Mouse (Mus musculus): ENCODE measurements around the gene Ddc. TPM values are rescaled to one million over a fixed set of nuclear protein-coding genes. Genes with fewer than 3 reads are reported as not detected.

Gene Ddc
- polyA plus RNA-seq, 1 experiment from 2014 or later: 6.2 TPM

GRCm38 (mm10) chr11:11867971-11868481 lies 29.9 kb downstream of the Ddc start:
- Histone ChIP-seq H3K27me3 (ENCODE audit: low read depth, poor library complexity, severe bottlenecking) (no peaks in the 10 kb centered on the region), H3K36me3 (no peaks in the 10 kb centered on the region), H3K9me3 (replicated peaks) (no peaks in the 10 kb centered on the region), H3K27ac (peak overlapping the region; percentile 86), H3K4me1 (peaks cover 25% of the 10 kb centered on the region), H3K4me3 (peak overlapping the region; percentile 32)
- peak; percentile 66 for DNase-seq (ENCODE audit: low spot score)
- 3% methylated on average over 14 of the region's 14 CpGs for WGBS

DNA sequence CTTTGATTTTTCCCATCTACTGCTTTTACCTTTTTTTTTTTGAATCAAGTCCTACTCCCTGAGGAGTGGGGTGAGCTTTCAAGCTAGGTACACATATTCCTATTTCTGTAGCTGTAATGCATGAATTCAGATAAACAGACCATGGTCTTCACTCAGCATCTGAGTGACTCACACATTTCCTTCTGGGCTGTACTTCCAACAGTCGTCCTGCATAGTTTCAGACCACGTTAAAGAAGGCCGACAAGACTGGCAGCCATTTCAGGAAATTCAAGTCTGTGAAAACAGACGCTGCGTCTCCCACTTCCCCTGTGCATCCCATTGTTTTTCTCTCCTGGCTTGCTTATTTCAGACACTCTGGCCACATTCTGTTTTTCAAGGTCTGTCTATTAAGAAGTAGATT lies 31.2 kb downstream of the Ddc start:
- Histone ChIP-seq H3K4me1 (peaks cover 27% of the 10 kb centered on the region), H3K27me3 (ENCODE audit: low read depth, poor library complexity, severe bottlenecking) (no peaks in the 10 kb centered on the region), H3K4me3 (no peak overlapping the region), H3K9me3 (replicated peaks) (no peaks in the 10 kb centered on the region), H3K36me3 (no peaks in the 10 kb centered on the region), H3K27ac (peak overlapping the region; percentile 86; the same call in 1 of the 2 replicates)
- DNase-seq (ENCODE audit: low spot score): peak; percentile 24
- WGBS: 87% methylated on average over 5 of the region's 5 CpGs

GRCm38 (mm10) chr11:11865128-11865527 lies 32.8 kb downstream of the Ddc start:
- Histone ChIP-seq H3K4me1 (peaks cover 23% of the 10 kb centered on the region), H3K9me3 (replicated peaks) (no peaks in the 10 kb centered on the region), H3K27ac (0 out of 2 replicates have a peak overlapping the region, but pooled peaks have one; percentile 14), H3K4me3 (no peak overlapping the region), H3K36me3 (no peaks in the 10 kb centered on the region), H3K27me3 (ENCODE audit: low read depth, poor library complexity, severe bottlenecking) (no peaks in the 10 kb centered on the region)
- peak; percentile 18 for DNase-seq (ENCODE audit: low spot score)
- WGBS: 88% methylated on average over 2 of the region's 2 CpGs

- H3K27ac ChIP-seq: peak overlapping the region; percentile 5; the same call in 1 of the 2 replicates
- no peaks in the 10 kb centered on the region for H3K9me3 ChIP-seq (replicated peaks)
- peaks cover 23% of the 10 kb centered on the region for H3K4me1 ChIP-seq
- no peak overlapping the region for H3K4me3 ChIP-seq
- H3K36me3 ChIP-seq: no peaks in the 10 kb centered on the region
- peak; percentile 12 for DNase-seq (ENCODE audit: low spot score)
- no peaks in the 10 kb centered on the region for H3K27me3 ChIP-seq (ENCODE audit: low read depth, poor library complexity, severe bottlenecking)
- WGBS: 90% methylated on average over 8 of the region's 8 CpGs
Measured at GRCm38 (mm10) chr11:11864446-11865101, 33.4 kb downstream of the Ddc start.

DNA sequence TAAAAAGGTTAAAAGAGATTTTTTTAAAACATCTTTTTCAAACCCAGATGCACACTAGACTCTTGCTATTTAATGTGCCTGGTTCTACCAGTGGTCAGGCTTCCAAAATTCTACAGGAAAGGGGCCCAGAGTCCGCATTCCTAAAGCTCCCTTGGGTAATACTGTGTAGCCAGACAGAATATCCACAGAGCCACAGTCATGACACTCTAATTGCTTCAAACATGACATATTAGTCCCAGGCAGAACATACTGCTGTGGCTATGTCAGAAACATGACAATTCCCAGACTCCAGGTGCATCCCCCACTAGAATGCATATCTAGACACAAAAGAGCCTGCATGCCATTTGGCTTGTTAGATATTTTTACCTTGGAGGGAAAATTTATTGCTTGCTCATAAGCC lies 35.4 kb downstream of the Ddc start:
- WGBS: 75% methylated on average over 1 of the region's 1 CpGs
- Histone ChIP-seq H3K27me3 (ENCODE audit: low read depth, poor library complexity, severe bottlenecking) (no peaks in the 10 kb centered on the region), H3K27ac (no peak overlapping the region), H3K4me1 (peaks cover 12% of the 10 kb centered on the region; the same call in 1 of the 2 replicates), H3K4me3 (no peak overlapping the region), H3K36me3 (no peaks in the 10 kb centered on the region), H3K9me3 (replicated peaks) (no peaks in the 10 kb centered on the region)
- DNase-seq (ENCODE audit: low spot score): peak; percentile 29

DNA sequence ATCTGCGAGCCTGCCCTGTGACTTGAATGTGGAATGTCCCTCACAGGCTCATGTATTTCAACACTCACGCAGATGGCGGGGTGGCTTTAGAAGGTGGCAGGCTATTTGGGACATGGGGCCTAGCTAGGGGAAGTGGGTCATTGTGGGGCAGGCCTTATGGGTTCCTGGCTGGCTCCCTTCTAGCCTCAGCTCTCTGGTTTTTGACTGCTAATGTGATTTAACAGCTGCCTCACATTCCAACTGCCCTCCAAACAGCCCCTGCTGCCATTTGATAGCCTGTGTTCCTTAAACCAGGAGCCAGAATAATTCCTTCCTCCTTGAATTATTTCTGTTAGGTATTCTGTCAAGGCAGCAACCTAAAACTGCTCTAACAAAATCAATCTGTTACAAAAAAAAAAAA lies 41.0 kb downstream of the Ddc start:
- H3K9me3 ChIP-seq (replicated peaks): no peaks in the 10 kb centered on the region; the same call in 1 of the 2 replicates
- 97% methylated on average over 3 of the region's 3 CpGs for WGBS
- peak overlapping the region; percentile 67; the same call in 1 of the 2 replicates for H3K27ac ChIP-seq
- no peak for DNase-seq (ENCODE audit: low spot score)
- H3K27me3 ChIP-seq (ENCODE audit: low read depth, poor library complexity, severe bottlenecking): no peaks in the 10 kb centered on the region
- H3K4me3 ChIP-seq: no peak overlapping the region
- H3K4me1 ChIP-seq: peaks cover 33% of the 10 kb centered on the region
- peaks cover 4% of the 10 kb centered on the region; the same call in 1 of the 2 replicates for H3K36me3 ChIP-seq

DNA sequence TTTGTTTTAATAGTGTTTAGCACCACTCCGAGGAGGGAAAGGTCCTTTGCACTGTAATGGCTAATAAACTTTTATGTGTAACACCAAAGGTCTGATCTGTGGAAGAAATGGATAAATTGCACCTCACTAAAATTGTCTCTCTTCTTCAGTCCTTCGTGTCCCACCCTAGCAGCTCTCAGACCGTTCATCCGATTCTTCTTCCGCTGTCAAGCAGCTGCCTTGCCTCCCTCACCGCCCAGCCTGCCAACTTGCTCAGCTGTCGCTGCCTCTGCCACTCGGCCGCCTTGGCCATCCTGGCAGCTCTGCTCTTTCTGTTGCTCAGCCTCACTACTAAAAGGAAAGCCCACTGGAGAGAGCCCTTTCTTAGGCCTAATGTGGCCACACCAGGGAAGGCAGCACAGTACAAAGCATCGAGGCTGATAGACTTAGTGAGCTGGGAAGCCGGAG lies 42.2 kb downstream of the Ddc start:
- no peaks in the 10 kb centered on the region; the same call in 1 of the 2 replicates for H3K9me3 ChIP-seq (replicated peaks)
- peaks cover 4% of the 10 kb centered on the region; the same call in 1 of the 2 replicates for H3K36me3 ChIP-seq
- H3K4me3 ChIP-seq: no peak overlapping the region
- peak overlapping the region; percentile 88 for H3K27ac ChIP-seq
- 45% methylated on average over 11 of the region's 11 CpGs for WGBS
- peaks cover 40% of the 10 kb centered on the region for H3K4me1 ChIP-seq
- H3K27me3 ChIP-seq (ENCODE audit: low read depth, poor library complexity, severe bottlenecking): no peaks in the 10 kb centered on the region
- no peak for DNase-seq (ENCODE audit: low spot score)

DNA sequence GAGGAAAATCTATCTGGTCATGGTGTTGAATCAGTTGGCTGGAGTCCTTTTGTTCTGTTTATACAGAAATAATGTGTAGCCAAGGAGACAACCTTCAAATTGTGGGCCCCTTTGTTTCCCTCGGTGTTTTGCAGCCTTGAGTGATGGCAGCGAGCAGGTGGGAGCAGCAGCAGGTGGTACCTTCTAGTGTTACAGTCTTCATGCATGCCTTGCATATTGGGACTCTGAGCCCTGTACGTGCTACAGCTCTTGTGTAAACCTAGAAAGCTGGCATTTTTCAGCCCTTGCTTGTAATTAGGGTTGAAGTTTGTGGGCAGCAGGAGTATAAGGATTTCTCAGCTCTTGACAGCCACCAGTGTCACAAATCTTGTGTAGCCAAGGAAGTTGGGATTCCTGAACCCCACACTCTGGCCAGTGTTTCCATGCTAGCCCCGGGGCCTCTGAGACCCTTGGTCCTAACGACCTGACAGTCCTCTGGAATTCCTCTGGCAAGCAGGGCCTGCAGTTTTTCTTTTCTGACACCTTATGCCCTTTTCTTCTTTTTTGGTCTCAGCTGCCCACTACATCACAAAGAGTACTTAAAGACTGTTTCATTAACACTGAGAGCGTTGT lies 42.8 kb downstream of the Ddc start:
- WGBS: 20% methylated on average over 6 of the region's 6 CpGs
- Histone ChIP-seq H3K9me3 (replicated peaks) (no peaks in the 10 kb centered on the region; the same call in 1 of the 2 replicates), H3K36me3 (peaks cover 4% of the 10 kb centered on the region; the same call in 1 of the 2 replicates), H3K4me3 (no peak overlapping the region), H3K27ac (peak overlapping the region; percentile 88), H3K4me1 (peaks cover 45% of the 10 kb centered on the region), H3K27me3 (ENCODE audit: low read depth, poor library complexity, severe bottlenecking) (no peaks in the 10 kb centered on the region)
- DNase-seq (ENCODE audit: low spot score): peak; percentile 66

DNA sequence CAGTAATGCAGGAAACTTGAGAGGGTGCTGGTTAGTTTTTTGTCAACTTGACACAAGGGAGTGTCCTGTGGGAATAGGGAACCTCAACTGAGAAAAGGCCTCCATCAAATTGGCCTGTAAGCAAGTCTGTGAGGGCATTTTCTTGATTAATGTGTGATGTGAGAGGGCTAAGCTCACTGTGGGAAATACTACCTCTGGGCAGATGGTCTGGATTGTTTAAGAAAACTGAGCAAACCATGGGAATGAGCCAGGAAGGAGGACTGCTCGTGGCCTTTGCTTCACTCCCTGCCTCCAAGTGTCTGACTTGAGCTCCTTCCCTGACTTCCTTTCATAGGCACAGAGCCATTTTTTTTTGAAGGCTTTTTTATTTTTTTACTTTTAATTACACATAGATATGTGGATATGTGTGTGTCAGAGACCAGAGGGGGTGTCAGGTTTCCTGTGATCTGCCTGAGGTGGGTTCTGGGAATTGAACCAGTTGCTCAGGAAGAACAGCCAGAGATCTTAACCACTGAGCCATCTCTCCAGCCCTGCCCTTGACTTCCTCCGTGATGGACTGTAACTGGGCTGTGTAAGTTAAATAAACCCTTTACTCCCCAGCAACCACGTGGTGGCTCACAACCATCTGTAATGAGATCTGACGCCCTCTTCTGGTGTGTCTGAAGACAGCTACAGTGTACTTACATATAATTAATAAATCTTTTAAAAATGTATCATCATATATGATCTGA lies 44.0 kb downstream of the Ddc start:
- WGBS: 57% methylated on average over 4 of the region's 4 CpGs
- no peaks in the 10 kb centered on the region for H3K27me3 ChIP-seq (ENCODE audit: low read depth, poor library complexity, severe bottlenecking)
- DNase-seq (ENCODE audit: low spot score): no peak
- H3K4me3 ChIP-seq: no peak overlapping the region
- H3K9me3 ChIP-seq (replicated peaks): no peaks in the 10 kb centered on the region; the same call in 1 of the 2 replicates
- peaks cover 49% of the 10 kb centered on the region for H3K4me1 ChIP-seq
- H3K27ac ChIP-seq: peak overlapping the region; percentile 88
- H3K36me3 ChIP-seq: peaks cover 4% of the 10 kb centered on the region; the same call in 1 of the 2 replicates

DNA sequence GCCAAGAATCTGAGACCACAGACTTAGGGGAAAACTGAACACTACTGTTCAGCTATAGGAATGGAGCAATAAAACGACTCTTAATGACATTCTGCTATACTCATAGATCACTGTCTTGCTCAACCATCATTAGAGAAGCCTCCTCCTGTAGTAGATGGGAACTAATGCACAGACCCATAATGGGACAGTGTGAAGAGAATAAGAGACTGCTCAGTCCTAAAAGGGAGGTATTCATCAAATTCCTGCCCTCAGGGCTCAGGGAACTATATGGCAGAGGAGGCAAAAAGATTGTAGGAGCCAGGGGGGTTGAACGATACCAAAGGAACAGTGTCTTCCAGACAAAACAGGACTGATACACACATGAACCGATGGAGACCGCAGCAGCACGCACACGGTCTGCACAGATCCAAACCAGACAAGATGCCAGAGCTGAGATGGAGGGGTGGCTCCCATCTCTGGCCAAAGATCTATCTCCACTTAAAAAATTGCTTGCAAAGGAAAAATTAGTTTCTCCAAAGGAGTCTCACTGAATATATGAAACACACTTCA lies 45.9 kb downstream of the Ddc start:
- Histone ChIP-seq H3K27ac (peak overlapping the region; percentile 50; the same call in 1 of the 2 replicates), H3K36me3 (peaks cover 4% of the 10 kb centered on the region; the same call in 1 of the 2 replicates), H3K4me3 (no peak overlapping the region), H3K27me3 (ENCODE audit: low read depth, poor library complexity, severe bottlenecking) (no peaks in the 10 kb centered on the region), H3K9me3 (replicated peaks) (no peaks in the 10 kb centered on the region; the same call in 1 of the 2 replicates), H3K4me1 (peaks cover 49% of the 10 kb centered on the region)
- 75% methylated on average over 6 of the region's 6 CpGs for WGBS
- DNase-seq (ENCODE audit: low spot score): peak; percentile 26

DNA sequence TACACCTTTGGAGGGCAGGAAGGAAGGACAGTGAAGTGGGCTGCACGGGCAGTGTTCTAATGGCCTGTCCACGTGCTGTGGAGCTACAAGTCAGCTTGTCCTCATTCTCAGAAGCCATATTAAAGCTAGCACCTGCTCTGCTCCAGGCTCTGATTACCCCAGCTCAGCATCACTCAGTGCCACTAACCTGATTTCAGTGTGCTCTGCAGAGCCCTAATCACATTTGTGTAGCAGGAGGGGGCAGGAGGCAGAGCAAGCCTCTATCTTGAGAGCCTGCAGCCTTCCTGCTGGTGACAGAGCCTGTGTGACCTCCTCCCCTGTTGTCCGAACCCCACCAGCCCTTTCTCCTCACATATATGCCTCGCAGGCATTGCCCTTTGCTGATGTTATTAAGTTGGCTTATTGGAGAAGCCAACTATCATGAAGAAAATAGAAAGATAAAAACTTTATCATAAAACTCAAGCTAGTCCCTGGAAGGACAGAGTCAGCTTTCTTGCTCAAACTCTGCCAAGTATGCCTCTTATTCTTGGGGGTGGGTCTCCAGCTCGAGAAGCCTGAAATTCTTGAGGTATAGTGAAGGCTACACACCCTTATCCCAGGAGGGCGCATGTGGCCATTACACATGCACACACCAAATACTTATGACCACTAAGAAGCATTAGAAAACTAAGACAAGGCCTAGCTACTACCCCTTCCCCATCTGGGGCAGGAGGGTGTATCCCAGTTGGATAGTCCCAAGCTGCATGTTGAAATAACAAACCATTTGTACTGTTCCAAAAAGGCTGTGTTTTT lies 47.3 kb downstream of the Ddc start:
- WGBS: 70% methylated on average over 6 of the region's 6 CpGs

More for the DNA sequence above, 47.3 kb downstream of the Ddc start:
- H3K4me3 ChIP-seq: no peak overlapping the region
- H3K36me3 ChIP-seq: no peaks in the 10 kb centered on the region
- H3K4me1 ChIP-seq: peaks cover 41% of the 10 kb centered on the region
- H3K27ac ChIP-seq: peak overlapping the region; percentile 70
- no peak for DNase-seq (ENCODE audit: low spot score)
- H3K27me3 ChIP-seq (ENCODE audit: low read depth, poor library complexity, severe bottlenecking): no peaks in the 10 kb centered on the region
- H3K9me3 ChIP-seq (replicated peaks): no peaks in the 10 kb centered on the region

Measured in limb, embryonic 10.5 days (tissue).